Mouse (Mus musculus) gastrocnemius, postnatal 25 days (tissue): Measurements from ENCODE around the gene Hspb2. TPM values are rescaled to one million over a fixed set of nuclear protein-coding genes. Genes with fewer than 3 reads are reported as not detected.
A peak's percentile ranks its signal among the peaks of the same experiment; 100 is the strongest.

ENCODE experiments used
- DNase-seq: peaks from one replicate; pipeline ENCODE4 v3.0.0; 2022
- long read RNA-seq, 2 experiments: library from polyadenylated mRNA; stranded (forward); transcript quantifications; one replicate each; pipeline ENCODE4 v2.0.0; 2021
- total RNA-seq, 2 experiments: library from RNA; stranded (reverse); gene quantifications; 1 replicate in 1 of 2; 2 replicates in 1 of 2; pipeline ENCODE4 v1.2.3; 2021

Gene Hspb2
- total RNA-seq = 100 to 1,000 TPM; 106 to 134 TPM
- long read RNA-seq, experiment 1, transcript Hspb2-201 (2 exons, 773 nt) = major isoform, 265 of 301 reads
- long read RNA-seq, experiment 1, transcript Hspb2-202 (2 exons, 552 nt) = minor isoform, 12 of 301 reads
- long read RNA-seq, experiment 1, partial matches to known transcripts = 0 of 301 reads
- long read RNA-seq, experiment 1, other reads (novel, unspliced or antisense) = 24 of 301 reads
- long read RNA-seq, experiment 2, transcript Hspb2-201 (2 exons, 773 nt) = major isoform, 144 of 168 reads
- long read RNA-seq, experiment 2, transcript Hspb2-202 (2 exons, 552 nt) = minor isoform, 5 of 168 reads
- long read RNA-seq, experiment 2, partial matches to known transcripts = 0 of 168 reads
- long read RNA-seq, experiment 2, other reads (novel, unspliced or antisense) = 19 of 168 reads

DNA sequence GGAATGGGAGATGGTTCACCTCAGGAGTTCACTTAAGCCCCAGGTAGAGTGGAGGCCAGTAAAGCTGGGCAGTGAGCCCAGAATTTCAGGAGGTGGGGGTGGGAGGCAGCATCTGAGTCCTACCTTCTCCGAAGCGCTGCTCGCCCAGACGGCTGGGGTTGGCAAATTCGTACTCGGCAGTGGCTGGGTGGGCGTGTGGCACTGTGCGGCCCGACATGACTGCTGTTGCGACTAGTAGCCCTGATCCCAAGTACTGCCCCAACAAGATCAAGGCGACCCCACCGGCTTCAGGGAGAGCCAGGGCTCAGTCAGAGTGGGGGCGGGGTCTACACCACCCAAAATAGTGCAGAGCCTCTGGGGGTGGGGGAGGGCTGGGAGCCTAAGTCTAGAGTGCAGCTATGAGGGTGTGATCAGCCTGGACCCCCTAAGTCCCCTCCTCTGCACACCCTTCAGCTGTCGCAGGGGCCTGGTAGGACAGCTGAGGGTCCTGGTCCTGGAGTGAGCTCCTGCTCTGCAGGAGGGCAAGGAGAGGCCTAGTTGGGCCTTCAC, at the start of gene Hspb2:
Hspb2 (minus strand) TSS at position 301 of the 549 bp plus-strand sequence.
- peak; percentile 75 for DNase-seq

DNA sequence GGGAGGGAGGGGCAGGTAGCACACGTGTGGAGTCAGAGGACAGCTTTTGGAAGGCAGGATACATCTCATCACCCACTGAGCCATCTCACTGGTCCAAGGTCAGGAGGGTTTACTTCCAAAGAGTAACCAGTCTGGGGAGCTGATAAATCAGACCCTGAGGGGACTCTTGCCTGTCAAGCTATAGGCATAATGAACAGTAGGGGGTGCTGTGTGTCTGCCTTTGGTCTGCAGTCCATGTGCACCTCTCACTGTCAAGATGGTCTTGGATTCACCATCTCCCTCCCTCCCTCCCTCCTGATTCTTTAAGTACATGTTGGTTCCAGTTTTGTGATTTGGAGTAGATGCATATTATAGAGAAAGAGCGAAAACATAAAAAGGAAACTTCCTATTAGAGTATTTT, 48.8 kb upstream of the Hspb2 start:
- no peak for DNase-seq

DNA sequence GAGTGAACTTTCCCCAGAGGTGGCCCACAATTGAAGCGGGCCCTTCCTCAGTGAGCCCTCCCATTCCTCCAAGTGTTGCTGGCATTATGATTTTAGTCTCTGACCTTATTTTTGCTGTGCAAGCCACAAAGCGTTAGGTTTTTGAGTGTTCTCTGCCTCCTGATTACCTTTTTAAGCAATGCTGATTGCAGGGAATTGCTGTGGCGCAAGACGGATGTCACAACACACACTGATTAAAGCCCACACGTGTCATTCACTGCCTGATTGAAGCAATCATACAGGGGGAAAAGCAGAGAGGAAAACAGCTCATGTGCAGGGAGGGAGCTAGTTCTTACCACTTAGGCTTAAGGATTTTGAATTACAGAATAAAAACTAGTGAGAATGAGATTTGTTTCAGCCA, 46.2 kb upstream of the Hspb2 start:
- DNase-seq = no peak

DNA sequence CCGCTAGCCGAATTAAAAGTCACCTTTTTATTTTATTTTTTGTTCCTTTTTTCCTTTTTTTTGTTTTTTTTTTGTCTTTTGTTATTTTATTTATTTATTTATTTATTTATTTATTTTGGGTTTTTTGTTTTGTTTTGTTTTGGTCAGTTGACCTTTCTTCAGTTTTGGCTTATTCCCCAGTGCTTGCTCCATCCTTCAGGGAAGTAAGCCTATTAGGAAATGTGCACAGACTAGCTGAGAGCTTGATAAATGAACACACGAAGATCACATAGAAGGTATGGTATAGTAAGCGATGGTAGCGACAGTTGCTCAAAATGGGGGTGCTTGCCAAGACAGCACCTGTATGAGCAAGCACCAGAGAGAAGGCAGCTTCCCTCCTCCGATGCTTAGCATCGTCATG, 45.5 kb upstream of the Hspb2 start:
- no peak for DNase-seq

DNA sequence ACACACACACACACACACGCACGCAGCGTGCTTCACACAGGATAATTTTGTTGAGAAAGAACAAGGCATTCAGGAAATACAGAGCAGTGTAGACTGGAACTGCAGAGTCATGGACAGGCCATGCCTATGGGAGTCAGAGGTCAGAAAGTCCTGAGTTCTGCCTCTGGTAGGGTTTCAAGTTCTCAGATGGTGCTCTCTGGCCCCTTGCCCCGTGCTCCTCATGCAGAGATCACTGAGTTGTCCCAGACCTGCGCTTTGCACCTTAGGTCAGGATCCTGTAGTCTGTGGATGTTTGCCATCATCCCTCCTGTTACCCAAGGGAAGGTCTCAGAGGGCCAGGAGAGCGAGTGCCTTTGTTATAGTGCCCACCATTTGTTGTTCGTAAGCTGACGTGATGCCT, 44.6 kb upstream of the Hspb2 start:
- no peak for DNase-seq

DNA sequence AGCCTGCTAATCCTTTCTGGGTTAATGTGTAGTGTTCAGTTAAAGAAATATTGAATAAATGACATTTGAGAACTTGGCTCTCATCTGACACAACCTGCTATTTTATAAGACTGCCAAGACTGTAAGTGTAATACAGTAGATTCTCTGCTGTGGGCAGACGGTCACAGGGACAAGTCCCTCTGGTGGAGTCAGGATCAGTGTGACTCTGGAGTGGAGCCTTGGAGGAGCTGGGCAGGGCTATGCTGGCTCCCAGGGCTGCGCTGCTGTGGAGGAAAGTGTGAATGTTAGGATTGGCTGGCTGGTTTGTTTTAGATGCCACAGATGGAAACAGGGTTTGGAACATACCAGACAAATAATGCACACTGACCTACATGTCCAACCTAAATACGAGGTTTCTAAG, 43.1 kb upstream of the Hspb2 start:
- no peak for DNase-seq

DNA sequence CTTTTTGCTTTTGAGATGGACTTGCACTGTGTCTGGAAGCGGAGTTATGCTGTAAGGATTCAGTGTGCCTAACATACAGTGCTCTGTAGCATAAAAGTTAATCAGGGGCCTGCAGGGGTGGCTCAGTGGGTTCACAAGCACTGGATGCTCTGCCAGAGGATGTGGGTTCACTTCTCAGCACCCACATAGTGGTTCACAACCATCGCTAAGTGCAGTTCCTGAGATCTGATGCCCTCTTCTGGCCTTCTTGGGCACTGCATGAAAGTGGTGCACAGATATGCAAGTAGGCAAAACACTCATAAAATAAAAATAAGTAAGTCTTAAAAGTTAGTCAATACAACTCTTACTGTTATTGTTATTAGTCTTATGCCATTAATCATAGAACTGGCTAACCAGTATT, 30.0 kb upstream of the Hspb2 start:
- DNase-seq = no peak

DNA sequence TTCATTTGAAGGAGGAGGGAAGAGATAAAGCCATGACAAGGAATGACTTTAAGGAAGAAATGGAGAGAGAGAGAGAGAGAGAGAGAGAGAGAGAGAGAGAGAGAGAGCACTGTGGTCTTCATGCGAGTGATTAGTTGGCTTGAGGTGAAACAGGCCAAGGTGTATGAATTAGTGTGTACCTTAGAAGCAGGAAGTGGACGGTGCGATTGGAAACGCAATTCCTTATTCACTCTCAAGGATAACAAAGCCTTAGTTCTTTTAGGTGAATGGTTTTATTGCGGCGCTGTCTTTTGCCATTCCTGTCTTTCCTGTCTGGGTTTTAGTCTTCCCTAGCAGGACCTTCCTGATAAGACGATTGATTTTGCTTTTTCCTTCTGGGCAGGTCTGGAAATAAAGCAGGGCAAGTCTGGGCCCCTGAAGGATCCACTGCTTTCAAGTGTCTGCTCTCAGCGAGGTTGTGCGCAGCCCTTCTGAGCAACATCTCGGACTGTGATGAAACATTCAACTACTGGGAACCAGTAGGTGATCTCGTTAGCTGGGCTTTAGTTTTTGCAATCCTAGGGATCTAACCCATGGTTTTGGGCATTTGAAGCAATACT, 24.1 kb upstream of the Hspb2 start:
- no peak for DNase-seq

DNA sequence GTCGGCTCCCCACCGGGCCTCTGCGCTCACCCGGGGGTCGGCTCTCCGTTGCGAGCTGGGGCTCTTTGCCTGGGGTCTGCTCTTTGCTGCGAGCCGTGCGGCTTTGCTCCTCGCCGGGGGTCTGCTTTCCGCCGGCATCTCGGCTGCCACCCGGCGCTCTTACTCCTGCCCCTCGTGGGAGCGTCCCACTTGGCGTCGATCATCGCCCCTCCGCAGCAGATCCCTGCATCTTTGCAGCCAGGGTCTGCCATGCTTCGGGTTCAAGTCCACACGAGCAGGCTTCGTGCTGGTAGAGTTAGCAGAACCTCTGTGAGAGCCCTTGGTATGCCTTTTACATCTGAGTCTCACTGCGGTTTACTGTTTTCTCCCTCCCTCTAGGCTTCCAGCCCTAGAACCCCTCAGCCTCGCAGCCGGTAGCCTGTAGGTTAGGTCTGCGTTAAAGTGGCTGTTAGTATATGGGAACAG, 23.5 kb upstream of the Hspb2 start:
- no peak for DNase-seq

DNA sequence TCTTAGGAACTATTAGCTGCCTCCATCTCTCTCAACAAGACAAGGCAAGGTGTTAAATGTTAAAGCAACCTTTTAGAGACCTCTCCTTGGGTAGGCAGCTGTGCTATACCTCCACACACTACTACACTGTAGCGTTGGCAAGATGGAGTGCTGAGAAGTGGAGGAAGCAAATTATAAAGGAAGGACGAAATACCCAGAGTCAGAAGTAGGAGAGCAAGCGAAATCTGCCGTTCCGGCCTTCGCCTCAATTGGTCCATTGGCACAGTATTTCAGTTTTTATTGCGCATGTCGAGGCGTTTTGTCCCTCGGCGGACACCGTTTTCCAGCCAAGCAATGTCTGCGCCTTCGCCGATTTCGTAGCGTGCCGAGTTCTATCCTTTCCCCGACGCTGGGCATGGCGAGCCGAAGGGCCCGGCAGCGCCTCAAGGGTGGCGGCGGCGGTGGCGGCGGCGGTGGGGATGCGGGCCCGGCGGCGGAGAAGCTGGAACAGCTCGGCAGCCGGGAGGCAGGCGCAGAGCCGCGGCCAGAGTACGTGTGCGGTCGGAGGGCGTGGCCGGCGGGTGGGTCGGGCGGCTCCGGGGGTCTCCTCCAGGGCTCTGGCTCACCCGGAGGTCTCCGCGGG, 22.9 kb upstream of the Hspb2 start, which contains the start of the genes Alg9 and 1110032A03Rik:
Alg9 (plus strand) TSS at position 29 of the 622 bp plus-strand sequence.
1110032A03Rik (minus strand) TSS at position 530 of the 622 bp plus-strand sequence.
- peak; percentile 84 for DNase-seq

DNA sequence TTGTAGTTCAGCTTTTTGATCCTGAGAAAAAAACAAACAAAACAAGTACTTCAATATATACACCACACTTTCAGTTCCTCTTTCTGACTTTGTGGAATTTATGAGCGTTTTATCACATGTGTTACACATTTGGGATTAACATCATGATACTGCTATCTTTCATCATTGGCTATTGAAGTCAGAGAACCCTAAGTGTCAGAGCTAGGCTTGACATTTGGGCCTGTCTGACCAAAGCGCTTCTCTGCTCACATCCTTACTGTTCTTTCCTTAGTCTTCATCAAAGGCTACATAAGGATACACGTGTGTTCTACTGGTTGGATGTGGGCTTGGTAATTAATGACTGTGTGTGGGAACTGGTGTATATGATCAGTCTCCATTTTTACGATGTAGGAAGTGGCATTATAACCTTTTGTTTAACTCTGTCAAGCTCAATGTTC, 21.9 kb upstream of the Hspb2 start:
- no peak for DNase-seq

DNA sequence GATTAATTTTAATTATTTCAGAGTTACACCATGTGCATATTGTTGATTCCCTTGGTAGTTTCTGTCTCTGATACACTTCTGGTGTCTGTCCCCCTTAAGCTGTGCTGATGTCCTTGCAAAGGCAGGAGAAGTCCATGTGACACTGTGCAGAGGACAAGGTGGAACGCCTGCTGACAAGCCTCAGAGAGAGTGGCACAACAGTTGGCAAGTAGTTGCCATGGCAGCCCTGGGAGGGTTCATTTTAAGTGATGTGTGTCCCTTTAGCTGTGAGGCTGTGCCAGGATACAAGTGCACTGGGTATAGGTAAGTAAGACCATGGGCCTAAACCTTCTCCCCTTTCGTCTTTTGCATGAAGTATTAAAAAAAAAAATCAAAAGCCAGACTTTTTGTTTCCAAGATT, 17.9 kb upstream of the Hspb2 start:
- no peak for DNase-seq

DNA sequence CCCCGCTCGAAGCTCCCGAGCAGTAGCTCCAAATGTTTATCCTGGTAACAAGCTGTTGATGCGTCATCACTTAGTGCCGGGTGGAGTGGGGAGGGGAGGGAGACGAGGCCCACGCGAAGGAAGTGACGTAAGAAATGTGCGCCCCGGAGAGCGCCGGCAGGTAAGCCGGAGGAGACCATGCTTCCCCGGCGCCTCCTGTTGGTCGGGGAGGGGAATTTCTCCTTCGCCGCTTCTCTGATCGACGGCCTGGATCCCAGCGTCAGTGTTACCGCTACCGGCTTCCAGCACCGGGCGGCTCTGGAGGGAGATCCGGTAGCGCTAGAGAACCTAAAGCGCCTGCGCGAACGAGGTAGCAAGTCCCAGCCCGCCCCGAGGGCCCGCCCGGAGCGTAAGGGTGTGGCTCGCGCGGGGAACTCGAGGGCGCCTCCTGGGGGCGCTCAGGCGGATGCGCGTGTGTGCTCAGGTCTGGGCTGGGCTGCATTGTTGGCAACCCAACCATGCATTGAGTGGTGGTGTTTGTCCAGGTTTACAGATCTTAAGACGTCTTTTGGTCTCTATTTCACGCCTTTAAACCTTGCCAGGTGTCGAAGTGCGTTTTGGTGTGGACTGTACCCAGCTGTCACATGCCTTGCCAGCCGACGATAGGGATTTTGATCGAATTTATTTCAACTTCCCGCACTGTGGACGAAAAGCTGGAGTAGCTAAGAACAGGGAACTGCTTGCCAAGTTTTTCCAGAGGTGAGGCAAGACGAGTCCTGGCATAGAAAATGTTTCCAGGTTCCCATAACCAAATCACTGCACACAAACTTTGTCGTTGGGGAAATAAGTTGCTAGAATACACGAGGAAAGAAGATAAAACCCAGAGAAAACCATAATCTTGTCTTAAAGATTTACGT, 16.2 kb upstream of the Hspb2 start, which contains the start of gene Fdxacb1:
Fdxacb1 (plus strand) TSS at position 130 of the 896 bp plus-strand sequence.
- DNase-seq = peak; percentile 96

DNA sequence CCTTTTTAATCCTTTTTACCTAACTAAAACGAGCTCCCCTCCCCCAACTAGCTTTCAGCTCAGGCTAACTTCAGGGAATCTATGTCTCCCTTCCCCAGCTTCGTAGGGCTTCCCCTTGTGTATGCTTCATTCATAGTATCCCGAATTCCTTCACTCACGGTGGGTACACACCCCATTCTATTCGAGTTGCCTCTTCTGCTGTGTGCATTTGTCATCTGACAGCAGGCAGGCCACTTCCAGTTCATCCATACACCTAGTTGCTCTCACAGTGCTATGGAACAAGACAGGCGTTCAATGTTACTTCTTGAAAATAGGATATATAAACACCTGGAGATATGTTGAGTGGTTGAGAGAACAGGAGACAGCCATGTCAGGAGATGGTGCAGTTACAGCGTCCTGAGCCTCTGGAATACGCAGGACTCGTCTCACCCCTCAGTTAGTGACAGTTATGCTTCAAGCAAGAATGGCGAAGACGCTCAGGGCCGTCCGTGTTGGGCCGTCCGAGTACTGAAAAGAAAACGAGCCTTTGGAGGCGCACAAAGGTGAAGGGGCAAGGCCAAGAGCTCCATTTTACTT, 15.5 kb upstream of the Hspb2 start:
- DNase-seq = no peak

DNA sequence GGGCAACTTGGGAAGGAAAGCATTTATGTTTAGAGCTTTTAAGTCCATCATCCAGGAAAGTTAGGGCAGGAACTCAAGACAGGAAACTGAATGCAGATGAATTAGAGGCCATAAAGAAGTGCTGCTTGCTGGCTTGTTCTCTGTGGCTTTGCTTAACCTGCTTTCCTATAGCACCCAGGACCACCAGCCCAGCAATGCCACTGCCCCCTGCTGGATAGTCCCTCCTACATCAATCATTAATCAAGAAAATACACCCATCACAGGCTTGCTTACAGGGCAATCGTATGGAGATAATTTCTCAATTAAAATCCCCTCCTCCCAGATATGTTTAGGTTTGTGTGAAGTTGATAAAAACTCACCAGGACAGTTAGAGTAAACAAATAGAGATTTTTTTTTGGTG, 11.2 kb upstream of the Hspb2 start:
- no peak for DNase-seq

DNA sequence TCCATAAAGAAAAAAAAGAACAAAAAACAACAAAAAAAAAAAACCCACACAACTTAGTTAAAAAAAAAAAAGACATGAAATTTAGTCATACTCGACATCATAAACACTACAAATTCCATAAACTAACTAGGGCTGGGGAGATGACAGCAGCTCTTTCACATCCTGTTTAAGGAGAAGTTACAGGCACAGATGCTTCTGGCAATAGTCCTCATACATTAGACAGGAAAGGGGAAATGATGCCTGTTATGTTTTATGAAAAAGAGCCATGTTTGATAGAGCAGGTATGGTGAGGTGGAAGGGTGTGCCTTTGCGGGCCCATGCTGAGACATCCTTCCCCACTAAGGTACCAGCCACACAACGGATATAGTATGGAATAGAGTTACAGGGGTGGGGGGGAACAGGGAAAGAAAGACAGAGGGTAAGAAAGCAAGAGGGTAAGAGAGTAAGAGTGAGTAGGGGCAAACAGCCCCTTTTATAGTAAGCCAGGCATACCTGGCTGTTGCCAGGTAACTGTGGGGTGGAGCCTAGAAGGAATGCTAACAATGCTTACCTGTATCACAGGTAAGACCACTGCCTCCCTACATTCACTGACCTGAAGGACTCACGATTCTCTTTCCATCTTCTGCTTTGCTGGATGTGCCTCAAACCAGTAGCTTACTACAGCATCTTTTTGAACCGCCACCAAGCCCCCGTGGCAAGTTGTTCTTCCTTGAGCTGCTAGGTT, 9.5 kb upstream of the Hspb2 start:
- DNase-seq = no peak

DNA sequence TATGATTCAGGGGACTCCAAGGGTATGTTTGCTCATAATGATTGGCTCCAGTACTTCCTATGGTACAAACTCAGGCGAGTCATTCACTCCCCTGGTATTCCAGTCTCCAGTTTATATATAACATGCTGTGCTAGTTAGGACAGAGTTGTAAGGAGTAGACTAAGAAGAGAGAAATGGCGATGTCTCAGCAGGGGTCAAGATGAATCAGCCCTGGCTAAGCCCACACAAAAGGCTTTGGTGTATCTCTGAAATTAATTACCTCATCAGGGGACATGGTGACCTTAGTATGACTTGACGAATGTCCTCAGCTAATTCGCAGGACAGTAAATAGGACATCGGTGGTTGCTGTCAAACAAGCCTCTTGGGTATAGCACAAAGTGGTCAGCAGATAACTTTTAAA, 4.6 kb upstream of the Hspb2 start:
- DNase-seq = no peak

DNA sequence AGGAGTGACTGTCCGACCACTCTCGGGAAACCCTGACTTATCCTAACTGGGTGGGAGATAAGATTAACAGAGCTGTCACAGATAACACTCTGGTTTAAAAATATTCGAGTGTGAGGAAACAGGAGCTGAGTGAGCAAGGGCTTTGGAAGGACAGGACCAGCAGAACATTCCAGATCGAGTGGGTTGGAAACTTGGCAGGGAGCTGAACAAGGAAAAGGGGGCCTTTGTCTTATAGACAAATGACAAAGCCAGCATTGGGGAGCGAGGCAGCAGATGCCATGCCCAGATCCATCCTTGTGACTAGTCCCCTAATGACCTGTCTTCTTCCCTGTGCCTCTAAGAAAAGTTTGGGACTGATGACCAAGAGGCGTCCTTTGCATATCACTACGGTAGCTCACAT, 1.8 kb upstream of the Hspb2 start:
- DNase-seq = peak; percentile 20

DNA sequence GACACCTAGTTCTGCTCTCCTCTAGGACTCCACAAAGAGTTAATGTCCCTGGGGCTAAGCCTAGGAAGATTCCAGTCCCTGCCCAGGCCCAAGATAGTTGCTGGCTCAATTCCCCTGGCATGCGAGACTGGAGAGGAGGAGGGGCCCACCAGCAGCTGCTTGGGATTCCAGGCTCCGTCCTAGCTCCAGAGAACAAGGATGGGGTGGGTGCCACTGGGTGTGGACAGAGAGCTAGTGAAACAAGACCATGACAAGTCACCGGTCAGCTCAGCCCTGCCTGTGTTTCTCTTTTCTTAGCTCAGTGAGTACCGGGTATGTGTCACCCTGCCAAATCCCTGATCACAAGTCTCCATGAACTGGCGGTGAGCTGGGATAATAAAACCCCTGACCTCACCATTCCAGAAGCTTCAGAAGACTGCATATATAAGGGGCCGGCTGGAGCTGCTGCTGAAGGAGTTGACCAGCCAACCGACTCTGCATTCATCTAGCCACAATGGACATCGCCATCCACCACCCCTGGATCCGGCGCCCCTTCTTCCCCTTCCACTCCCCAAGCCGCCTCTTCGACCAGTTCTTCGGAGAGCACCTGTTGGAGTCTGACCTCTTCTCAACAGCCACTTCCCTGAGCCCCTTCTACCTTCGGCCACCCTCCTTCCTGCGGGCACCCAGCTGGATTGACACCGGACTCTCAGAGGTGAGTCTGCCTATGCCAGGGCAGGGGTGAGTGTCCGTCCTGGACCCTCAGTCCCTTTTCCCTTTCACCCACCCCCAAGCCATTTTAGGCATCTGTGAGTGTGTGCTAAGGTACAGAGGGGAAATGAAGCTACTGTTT, 846 bp upstream of the Hspb2 start:
- peak; percentile 96 for DNase-seq

DNA sequence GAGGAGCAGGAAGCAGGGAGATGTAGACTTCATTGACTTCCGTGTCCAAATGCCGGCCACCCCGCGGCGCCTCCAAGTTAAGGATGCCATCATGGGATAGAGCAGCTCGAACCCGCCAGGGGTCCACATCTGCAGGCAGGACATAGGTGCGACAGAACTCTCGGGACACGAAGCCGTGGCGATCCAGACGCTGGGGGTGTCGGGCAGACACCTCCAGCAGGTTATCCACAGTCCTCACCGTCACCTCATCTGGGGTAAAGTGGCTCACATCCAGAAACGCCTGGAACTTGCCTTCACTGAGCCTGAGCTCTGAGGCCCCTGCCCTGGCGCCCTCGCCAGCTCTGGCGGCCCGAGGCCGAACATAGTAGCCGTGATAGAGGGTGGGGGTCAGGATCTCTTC, 831 bp downstream of the Hspb2 start, which contains the start of gene Cryab:
Cryab (plus strand) TSS at position 3 of the 400 bp plus-strand sequence.
- DNase-seq = peak; percentile 38
